Mouse (Mus musculus): Measurements from ENCODE around the gene 1700015G11Rik. TPM values are rescaled to one million over a fixed set of nuclear protein-coding genes. Genes with fewer than 3 reads are reported as not detected.

The 1700015G11Rik gene
- polyA plus RNA-seq, 1 experiment from 2014 or later, result not detected

GRCm38 (mm10) chr7:51967581-51967980 is 47.9 kb downstream of the 1700015G11Rik start:
- no peak overlapping the region for H3K4me2 ChIP-seq
- H3K27me3 ChIP-seq (ENCODE audit: insufficient read depth, low read length), result no peaks in the 10 kb centered on the region
- ATAC-seq (ENCODE audit: insufficient read depth) (no peak), DNase-seq (no peak)
- H3K4me3 ChIP-seq (ENCODE audit: low read depth, low read length), result no peak overlapping the region
- no peak overlapping the region for H3K27ac ChIP-seq (ENCODE audit: low read depth)
- no peak overlapping the region for H3K9ac ChIP-seq
- WGBS, result 76% methylated on average over 4 of the region's 4 CpGs
- TF ChIP-seq CTCF (IDR thresholded peaks at IDR 0.05; ENCODE audit: low read depth), result no peak
- H3K4me1 ChIP-seq (ENCODE audit: insufficient read depth), result no peaks in the 10 kb centered on the region
- no peaks in the 10 kb centered on the region for H3K36me3 ChIP-seq (ENCODE audit: insufficient read depth)
- no peaks in the 10 kb centered on the region for H3K9me3 ChIP-seq (ENCODE audit: low read depth, low read length)

GRCm38 (mm10) chr7:51964681-51965080 is 50.8 kb downstream of the 1700015G11Rik start:
- no peak for ATAC-seq (ENCODE audit: insufficient read depth)
- TF ChIP-seq CTCF (IDR thresholded peaks at IDR 0.05; ENCODE audit: low read depth), result no peak
- no peaks in the 10 kb centered on the region for H3K27me3 ChIP-seq (ENCODE audit: insufficient read depth, low read length)

GRCm38 (mm10) chr7:51962219-51962952 is 53.1 kb downstream of the 1700015G11Rik start:
- Histone ChIP-seq H3K36me3 (ENCODE audit: insufficient read depth) (no peaks in the 10 kb centered on the region), H3K4me1 (ENCODE audit: insufficient read depth) (no peaks in the 10 kb centered on the region), H3K9me3 (ENCODE audit: low read depth, low read length) (no peaks in the 10 kb centered on the region), H3K9ac (no peak overlapping the region), H3K27ac (ENCODE audit: low read depth) (no peak overlapping the region), H3K27me3 (ENCODE audit: insufficient read depth, low read length) (no peaks in the 10 kb centered on the region), H3K4me3 (ENCODE audit: low read depth, low read length) (no peak overlapping the region), H3K4me2 (no peak overlapping the region)
- TF ChIP-seq CTCF (IDR thresholded peaks at IDR 0.05; ENCODE audit: low read depth), result no peak
- no peak for ATAC-seq (ENCODE audit: insufficient read depth)
- no peak for DNase-seq
- 78% methylated on average over 10 of the region's 10 CpGs for WGBS

More at GRCm38 (mm10) chr7:51964681-51965080, 50.8 kb downstream of the 1700015G11Rik start:
- 84% methylated on average over 7 of the region's 7 CpGs for WGBS
- no peak overlapping the region for H3K4me2 ChIP-seq
- DNase-seq, result no peak
- no peak overlapping the region for H3K27ac ChIP-seq (ENCODE audit: low read depth)
- no peaks in the 10 kb centered on the region for H3K36me3 ChIP-seq (ENCODE audit: insufficient read depth)
- no peak overlapping the region for H3K9ac ChIP-seq
- H3K9me3 ChIP-seq (ENCODE audit: low read depth, low read length), result no peaks in the 10 kb centered on the region
- no peak overlapping the region for H3K4me3 ChIP-seq (ENCODE audit: low read depth, low read length)
- H3K4me1 ChIP-seq (ENCODE audit: insufficient read depth), result no peaks in the 10 kb centered on the region

Other genes starting within 250 kb of the 1700015G11Rik start
- gene Gas2, start 153.7 kb downstream of the 1700015G11Rik start, polyA plus RNA-seq (2014; fragmentation: Nextera tagmentation; extraction: Ambion mirVana), result 18.2 and 20.6 TPM in 2 replicates
- 12.0 and 15.6 TPM in 2 replicates for gene Fancf, start 153.5 kb downstream of the 1700015G11Rik start, polyA plus RNA-seq (2014; fragmentation: Nextera tagmentation; extraction: Ambion mirVana)
- gene Svip, start 9.7 kb downstream of the 1700015G11Rik start, polyA plus RNA-seq (2014; fragmentation: Nextera tagmentation; extraction: Ambion mirVana), result 7.2 and 7.3 TPM in 2 replicates